Comparison of ENCODE assay signal across 17 mouse cellular contexts in genomic region chr3:99147886-99148285, GRCm38 (mm10).
"Had no signal": no experiment of that assay in that cellular context is flagged by ENCODE, and none has a peak within 500 bp of the region (broad histone marks: within the 10 kb centered on the region; RNA-seq: fewer than 3 reads in every experiment).

No protein-coding gene starts in this region.

- DNase-seq: kidney, postnatal 10 days; kidney, postnatal 36 days; layer of hippocampus, postnatal 36 days; liver, embryonic 13.5 days; lung, adult 2 months; lung, postnatal 14 days; lung, postnatal 4 days; retina, postnatal 1 day; right cerebral cortex, postnatal 25 days; thymus, adult 18-20 months; thymus, postnatal 36 days had no signal

- H3K9me3 ChIP-seq: kidney, embryonic 15.5 days; liver, embryonic 13.5 days; midbrain, embryonic 12.5 days; midbrain, embryonic 15.5 days; neural tube, embryonic 13.5 days had no signal

- H3K36me3 ChIP-seq: kidney, embryonic 15.5 days; liver, embryonic 13.5 days; midbrain, embryonic 12.5 days; midbrain, embryonic 15.5 days; neural tube, embryonic 13.5 days had no signal

- H3K9ac ChIP-seq: kidney, embryonic 15.5 days; liver, embryonic 13.5 days; midbrain, embryonic 12.5 days; midbrain, embryonic 15.5 days; neural tube, embryonic 13.5 days had no signal

- H3K4me2 ChIP-seq: kidney, embryonic 15.5 days; liver, embryonic 13.5 days; midbrain, embryonic 12.5 days; midbrain, embryonic 15.5 days; neural tube, embryonic 13.5 days had no signal

- H3K4me1 ChIP-seq: kidney, embryonic 15.5 days; liver, embryonic 13.5 days; midbrain, embryonic 12.5 days; midbrain, embryonic 15.5 days; neural tube, embryonic 13.5 days had no signal

- H3K27ac ChIP-seq: kidney, embryonic 15.5 days; left cerebral cortex, adult 2 months; liver, embryonic 13.5 days; midbrain, embryonic 12.5 days; midbrain, embryonic 15.5 days; neural tube, embryonic 13.5 days had no signal

- H3K4me3 ChIP-seq: kidney, embryonic 15.5 days; left cerebral cortex, adult 2 months; liver, embryonic 13.5 days; midbrain, embryonic 12.5 days; midbrain, embryonic 15.5 days; myocyte; neural tube, embryonic 13.5 days had no signal

- H3K27me3 ChIP-seq: kidney, embryonic 15.5 days; liver, embryonic 13.5 days; midbrain, embryonic 12.5 days; midbrain, embryonic 15.5 days; neural tube, embryonic 13.5 days had no signal

- ATAC-seq: midbrain, embryonic 15.5 days had no signal
